Mouse (Mus musculus) kidney, adult 18-20 months (tissue): ENCODE data around the gene Bicral.
"Not testable (repeated sequence)": the region's sequence is repeated elsewhere in the genome, so short reads cannot be mapped to it uniquely, and the experiment has no call there.

Experiments used
- DNase-seq: peaks from one replicate; pipeline ENCODE4 v3.0.0; 2021

The Bicral gene

GRCm38 (mm10) chr17:46792963-46793362, 65.3 kb downstream of the Bicral start:
- no peak for DNase-seq

DNA sequence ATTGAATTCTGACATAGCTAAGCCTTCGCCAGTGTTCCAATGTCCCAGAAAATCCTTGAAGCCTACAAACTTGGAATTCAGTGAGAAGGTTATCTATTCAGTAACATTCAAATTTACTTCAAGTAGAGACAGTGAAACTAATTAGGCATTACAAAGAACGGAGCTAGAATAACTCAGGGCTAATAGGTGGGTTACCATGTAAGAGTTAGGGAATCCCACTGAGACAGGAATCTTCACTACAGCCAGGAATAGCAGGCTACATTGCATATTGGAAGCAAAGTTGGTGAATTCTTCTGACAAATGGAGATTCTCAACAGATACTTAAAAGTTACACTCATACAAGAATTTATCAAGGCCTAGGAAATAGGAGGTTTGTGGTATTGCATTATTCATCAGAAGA, 70.3 kb downstream of the Bicral start:
- DNase-seq = not testable (repeated sequence)

DNA sequence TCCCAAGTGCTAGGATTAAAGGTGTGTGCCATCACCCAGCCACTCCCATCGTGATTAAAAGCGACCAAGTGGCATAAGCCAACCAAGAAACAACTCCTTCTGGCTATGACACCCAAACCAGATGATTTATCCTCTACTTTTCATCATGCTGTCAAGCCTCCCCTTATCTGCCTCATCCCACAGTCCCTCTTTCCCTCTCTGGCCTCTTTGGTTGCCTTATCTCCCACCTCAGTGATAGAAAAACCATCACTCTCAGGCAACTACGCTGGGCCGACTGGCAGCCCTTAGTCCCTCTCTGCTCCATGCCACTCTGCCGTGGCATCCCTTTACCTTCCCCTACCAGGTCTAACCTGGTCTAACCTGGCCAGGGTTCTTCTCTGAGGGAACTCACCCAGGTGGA, 71.3 kb downstream of the Bicral start:
- DNase-seq = no peak

DNA sequence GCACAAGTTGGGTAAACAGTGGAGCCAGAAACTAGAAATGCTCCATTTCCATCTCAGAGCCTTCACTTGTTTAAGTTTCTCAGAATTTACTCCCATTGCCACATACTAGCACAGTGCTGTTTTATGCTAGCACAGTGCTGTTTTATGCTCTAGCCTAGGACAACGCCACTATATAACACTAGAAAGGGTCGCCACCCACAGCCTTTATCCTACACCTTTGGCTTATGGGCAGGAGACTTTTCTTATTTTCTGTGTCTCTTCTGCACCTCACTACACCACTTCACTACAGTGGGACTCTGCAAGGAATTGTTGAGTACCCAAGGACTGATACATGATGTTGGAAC, 75.1 kb downstream of the Bicral start:
- DNase-seq = no peak

DNA sequence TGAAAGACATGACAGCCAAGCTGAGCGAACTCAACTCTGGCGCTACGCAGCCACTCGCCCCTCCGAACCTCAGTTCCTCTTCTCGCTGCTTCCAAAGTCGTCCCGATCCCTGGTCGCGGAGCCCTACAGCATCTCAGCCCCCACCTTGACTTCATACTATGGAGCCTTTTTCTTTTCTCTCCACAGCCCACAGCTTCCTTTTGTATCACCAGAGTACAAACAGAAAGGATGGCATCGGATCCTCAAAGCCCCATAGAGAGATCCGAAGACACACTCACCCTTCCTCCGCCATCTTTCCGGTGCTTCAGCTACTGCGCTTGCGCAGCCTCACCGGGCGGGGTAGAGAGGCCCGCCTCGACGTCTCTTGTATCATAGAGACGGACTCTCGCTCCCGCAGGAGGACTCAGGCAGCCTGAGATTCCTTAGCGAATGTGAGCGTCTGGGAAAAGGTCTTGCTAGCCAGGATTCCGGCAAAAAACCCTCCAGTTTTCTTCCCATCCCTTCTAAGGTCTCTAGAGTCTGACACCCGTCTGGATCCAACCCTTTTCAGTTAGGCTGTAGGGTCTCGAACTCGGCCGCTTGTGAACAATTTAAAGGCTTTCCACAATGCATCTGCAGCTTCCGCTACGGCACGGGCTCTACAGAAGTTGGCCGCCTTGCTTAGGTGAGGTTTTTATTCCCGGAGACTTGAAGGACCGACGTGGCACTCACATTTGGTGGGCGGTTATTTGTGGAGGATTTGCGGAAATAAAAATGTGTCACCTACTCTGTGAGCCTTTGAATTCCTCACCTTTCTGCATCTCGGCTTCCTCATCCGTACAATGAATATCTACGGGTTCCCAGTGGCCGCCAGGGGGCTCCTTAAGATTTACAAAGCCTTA, 75.7 kb downstream of the Bicral start, which contains the start of gene Rpl7l1:
TSS of gene Rpl7l1 (minus strand) at position 332 of the 881 bp plus-strand sequence.
- peak; percentile 93 for DNase-seq

- DNase-seq = peak; percentile 23
These were observed 76.4 kb downstream of the Bicral start for GRCm38 (mm10) chr17:46781876-46782275.

DNA sequence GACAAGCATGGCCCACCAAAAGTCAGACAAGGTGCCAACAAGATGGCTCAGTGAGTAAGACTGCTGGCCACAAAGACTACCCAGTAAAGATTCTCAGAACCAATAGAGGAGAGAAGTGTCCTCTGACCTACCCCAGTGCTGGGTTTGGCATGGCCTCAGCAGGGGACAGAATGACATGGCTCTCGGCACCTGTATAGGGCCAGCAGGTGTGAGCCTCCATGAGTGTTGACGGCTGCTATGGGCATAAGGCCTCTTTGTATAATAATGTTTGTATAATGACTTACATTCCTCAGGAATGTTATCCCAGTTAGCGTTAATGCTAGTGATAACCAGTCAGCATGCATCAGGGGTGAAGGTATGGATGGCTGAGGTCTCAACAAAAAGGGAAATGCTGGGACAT, 82.2 kb downstream of the Bicral start:
- DNase-seq = no peak

GRCm38 (mm10) chr17:46775070-46775469, 83.2 kb downstream of the Bicral start:
- DNase-seq = no peak

DNA sequence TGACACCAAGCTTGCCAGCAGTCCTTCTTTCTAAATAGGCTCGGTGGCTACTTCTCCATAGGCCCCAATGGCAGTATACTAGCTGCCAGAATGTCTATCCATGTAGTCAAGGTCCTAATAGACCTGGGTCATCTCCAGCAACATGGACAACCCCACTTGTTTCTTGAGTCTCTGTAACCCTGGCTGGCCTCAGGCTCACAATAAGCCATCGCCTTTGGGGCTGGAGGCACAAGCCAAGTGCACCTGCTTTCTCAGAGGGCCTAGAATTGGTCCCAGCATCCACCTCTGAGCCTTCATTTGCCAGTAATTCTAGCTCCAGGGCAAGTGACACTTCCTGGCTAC, 84.2 kb downstream of the Bicral start:
- DNase-seq = no peak

GRCm38 (mm10) chr17:46773278-46774130, 84.8 kb downstream of the Bicral start:
- DNase-seq = peak; percentile 24

GRCm38 (mm10) chr17:46772404-46773277, 85.6 kb downstream of the Bicral start, which contains the start of gene 2310039H08Rik:
Gene 2310039H08Rik (plus strand): TSS chr17:46772635.
- peak; percentile 89 for DNase-seq

- no peak for DNase-seq
These were observed 86.3 kb downstream of the Bicral start for GRCm38 (mm10) chr17:46772038-46772403.

GRCm38 (mm10) chr17:46771616-46772015, 86.7 kb downstream of the Bicral start:
- DNase-seq = no peak

DNA sequence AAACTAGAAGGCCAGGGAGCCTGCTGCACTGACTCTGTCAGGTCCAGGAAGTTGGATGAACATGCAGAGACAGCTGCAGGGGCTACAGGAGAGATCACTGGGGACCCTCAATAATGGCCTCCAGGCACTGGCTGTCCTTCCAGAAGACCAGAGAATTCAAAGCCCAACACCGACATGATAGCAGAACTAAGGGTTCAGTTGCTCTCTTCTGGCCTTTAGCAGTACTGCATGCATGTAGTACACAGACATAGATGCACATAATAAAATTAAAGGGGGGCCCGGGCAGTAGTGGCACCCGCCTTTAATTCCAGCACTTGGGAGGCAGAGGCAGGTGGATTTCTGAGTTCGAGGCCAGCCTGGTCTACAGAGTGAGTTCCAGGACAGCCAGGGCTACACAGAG, 87.3 kb downstream of the Bicral start:
- DNase-seq = no peak

- DNase-seq = no peak
These were observed 87.7 kb downstream of the Bicral start for GRCm38 (mm10) chr17:46770546-46770945.

DNA sequence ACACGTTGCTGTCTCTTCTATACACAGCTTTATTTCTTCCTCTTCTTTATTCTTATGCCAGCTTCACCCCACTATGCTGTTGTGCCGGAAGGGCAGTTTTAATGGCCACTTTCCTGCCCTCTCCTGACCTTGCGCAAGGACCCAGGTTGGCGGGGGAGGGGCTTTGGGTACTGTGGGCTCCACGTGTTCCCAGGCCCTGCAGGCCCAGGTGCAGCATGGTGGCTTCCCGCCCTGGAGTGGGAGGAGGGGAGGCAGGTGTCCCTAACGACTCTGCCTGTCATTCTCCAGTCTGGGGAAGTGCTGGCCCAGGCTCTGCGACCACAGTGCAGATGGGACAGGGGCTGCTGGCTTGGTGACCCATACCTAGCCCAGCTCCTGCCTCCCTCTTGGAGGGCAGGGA, 90.4 kb downstream of the Bicral start:
- DNase-seq = no peak

GRCm38 (mm10) chr17:46764916-46765315, 93.4 kb downstream of the Bicral start:
- not testable (repeated sequence) for DNase-seq

- DNase-seq = no peak
These were observed 94.7 kb downstream of the Bicral start, which contains the start of gene Ptcra for GRCm38 (mm10) chr17:46763544-46763943. Gene Ptcra (minus strand): TSS chr17:46763712.

DNA sequence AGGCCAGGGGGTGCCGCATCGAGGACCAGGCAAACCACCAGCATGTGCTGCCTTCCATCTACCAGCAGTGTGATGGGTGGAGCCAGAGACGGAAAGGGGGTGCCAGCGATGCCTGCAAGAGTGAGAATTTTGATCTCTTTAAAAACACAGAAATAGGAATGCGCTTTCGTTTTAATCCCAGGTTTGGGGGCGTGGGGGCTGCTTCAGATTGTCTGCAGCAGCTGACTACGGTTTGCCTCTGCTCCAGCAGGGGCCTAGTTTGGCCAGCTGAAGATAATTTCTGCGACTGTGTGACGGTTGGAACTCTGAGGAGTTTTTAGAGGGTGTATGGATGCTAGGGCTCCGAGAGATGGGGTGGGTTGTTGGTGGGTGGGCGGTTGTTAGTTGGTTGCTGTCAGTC, 99.5 kb downstream of the Bicral start:
- no peak for DNase-seq

DNA sequence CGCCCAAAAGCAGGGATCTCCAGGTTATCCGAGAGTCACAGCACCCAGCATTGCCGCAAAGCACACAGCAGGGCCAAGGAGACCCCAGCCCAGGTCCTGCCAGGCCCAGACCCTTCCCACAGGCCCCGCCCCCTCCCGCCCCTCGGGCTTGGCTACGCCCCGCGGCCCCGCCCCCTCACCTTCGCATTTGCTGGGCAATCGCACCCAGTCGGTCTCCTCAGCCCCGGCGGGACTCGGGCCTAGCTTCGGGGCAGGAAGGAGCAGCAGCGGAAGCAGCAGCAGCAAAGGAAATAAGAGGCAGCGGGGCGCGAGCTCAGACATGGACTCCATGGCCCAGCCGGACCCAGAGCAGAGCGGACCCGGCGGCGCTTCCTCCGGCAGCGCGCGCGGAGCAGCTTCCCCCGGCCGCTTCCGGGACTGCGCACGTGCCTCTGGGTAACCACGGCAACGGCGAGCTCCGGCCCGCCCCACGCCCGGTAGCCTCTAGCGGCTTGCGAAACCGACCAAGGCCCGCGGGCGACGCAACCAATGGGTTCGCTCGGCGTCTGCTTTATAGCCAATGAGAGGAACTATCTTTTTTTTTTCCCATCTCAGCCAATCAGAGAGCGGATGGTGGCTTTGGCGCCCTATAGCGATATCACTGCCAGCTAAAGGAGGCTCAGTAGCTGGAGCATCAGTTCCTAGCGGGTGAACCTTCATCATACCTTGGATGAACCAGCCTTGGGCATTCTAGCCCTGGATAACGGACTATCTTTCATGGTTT, 106.3 kb downstream of the Bicral start, which contains the start of gene Cnpy3:
TSS of gene Cnpy3 (minus strand) at position 421 of the 763 bp plus-strand sequence.
- peak; percentile 95 for DNase-seq

DNA sequence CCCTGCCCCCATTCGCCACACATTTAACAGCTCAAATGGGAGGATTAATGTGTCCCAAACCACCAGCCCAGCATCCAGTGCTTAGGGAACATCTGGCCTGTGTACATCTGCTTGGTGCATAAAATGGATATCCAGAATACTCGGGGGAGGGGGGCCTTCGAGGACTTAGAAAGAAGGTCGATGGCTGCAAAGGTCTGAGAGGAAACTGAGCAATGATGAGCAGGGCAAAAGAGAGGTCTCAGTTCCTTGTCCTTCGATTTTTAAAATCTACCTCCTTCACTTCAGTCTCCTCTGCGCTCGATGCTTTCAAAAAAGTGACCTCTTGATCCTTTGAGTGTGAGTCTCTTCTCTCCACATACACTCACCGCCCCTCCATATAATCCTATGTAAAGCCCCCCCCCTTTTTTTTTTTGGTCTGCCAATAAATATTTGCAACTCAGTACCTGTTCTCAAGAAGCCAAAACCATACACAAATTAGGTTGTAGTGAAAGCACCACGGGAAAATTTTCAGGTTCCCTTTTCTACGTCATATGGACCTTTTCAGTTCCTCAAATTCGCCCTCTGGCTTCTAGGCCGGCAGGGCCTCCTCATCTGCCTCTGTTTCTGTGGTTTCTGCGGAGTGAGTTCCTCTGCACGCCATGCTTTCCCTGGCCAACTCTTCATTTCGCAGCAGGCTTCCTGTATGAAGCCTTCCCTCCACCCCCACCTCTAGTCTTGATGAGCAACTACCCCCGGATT, 107.1 kb downstream of the Bicral start:
- DNase-seq = no peak
